Mouse (Mus musculus): ENCODE measurements around the gene Hacl1.

- TF ChIP-seq CTCF (IDR thresholded peaks at IDR 0.05; ENCODE audit: low read depth, low read length), result peak; percentile 43; the same call in 1 of the 2 replicates
- TF ChIP-seq POLR2A (IDR thresholded peaks at IDR 0.05; ENCODE audit: extremely low read depth, insufficient read depth, low read length), result no peak
Observed at GRCm38 (mm10) chr14:31611986-31612385, 29.1 kb downstream of the Hacl1 start.

Measured in liver, adult 2 months (tissue).